Mouse (Mus musculus): ENCODE measurements around the gene Hba-x.
A peak's percentile ranks its signal among the peaks of the same experiment; 100 is the strongest.
"Not testable (repeated sequence)": the region's sequence is repeated elsewhere in the genome, so short reads cannot be mapped to it uniquely, and the experiment has no call there.

Hba-x gene

DNA sequence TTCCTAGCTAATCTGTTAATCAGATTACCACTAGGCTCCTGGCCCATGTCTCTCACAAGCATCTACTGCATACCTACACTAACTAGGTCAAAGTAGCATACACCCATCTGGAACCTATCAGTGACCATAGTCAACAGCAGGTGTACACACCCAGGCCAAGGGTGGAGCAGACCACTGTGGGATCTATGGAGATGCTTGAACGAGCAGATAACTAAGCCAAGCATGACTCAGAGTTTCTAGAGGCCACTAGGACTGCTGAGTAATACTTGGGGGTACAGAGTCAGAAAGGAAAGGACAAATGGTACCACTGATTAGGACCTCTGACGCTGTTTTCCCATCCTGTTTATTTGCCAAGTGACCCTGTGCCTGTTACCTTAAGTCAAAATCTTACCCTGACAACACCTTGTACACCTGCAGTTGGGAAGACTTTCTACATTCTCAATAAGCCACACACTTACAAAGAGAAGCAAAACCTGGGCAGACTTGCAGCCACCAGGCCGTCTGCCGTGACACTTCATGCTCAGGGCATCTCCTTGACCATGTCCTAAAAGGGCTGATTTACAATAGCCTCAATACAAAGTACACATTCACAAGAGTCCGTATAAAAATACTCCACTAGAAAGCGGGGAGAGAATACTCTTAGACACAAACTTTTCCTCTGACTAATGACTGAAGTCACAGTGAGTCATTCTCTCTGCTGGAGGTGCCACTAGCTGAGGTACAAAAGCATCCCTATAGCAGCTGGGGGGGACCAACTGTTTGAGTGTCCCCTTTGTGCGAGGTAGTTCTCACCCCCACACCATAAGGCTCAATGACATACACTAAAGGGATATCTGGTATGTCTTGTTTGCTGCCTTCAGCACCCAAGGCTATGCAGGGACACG is 25.1 kb upstream of the Hba-x start:
- DNase-seq (ENCODE audit: low spot score), result no peak

DNA sequence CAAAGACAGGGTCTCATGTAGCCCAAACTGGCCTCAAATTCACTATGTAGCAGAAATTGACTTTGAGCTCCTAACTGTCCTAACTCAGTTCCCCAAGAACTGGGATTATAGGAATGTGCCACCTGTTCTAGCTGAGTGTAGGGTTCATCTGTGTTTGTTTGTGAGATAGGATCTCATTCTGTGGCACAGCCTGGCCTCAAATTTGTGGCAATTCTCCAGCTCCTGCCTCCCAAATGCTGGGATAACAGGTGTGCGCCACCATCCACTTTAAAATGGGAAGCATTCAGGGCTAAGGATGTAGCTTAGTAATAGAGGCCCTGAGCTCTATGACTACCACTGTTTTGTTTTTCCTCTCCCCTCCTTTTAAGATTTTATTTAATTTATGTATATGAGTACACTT is 23.1 kb upstream of the Hba-x start:
- DNase-seq (ENCODE audit: low spot score), result no peak

DNA sequence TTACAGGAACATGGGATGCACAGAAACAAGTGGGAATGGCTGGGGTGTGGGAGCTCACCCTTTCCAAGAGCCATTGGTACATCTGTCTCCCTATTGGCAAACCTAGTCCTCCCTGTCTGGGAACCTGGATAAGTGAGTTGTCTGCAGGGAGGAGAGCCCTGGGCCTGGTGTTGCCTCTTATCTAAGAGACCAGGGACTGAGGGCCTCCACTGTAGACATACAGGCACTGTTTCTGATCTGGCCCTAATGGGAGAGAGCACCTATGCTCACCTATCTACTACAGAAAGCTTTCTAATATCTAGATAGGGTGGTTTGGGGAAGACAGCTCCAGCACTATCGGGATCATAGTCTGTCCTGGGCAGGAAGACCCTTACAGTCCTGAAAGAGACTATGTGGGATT is 20.1 kb upstream of the Hba-x start:
- DNase-seq (ENCODE audit: low spot score), result no peak

DNA sequence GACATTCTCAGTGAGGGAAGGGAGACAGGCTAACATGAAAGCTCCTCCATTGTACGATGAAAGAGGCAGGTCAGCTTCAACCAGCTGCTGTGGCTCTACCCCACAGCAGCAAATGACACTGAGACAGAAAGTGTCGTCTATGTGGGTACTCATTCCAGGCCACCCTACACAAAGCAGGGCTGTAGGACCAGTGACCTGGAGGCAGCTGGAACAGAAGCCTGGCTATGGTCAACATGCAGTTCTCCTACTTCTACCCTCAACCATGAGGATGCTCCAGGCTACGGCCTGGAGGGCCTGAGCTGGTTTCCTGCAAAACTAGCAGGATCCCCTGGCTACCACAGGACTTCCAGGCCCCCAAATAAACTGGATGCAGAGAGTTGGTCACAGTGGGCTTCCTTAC is 19.6 kb upstream of the Hba-x start:
- DNase-seq (ENCODE audit: low spot score), result no peak

DNA sequence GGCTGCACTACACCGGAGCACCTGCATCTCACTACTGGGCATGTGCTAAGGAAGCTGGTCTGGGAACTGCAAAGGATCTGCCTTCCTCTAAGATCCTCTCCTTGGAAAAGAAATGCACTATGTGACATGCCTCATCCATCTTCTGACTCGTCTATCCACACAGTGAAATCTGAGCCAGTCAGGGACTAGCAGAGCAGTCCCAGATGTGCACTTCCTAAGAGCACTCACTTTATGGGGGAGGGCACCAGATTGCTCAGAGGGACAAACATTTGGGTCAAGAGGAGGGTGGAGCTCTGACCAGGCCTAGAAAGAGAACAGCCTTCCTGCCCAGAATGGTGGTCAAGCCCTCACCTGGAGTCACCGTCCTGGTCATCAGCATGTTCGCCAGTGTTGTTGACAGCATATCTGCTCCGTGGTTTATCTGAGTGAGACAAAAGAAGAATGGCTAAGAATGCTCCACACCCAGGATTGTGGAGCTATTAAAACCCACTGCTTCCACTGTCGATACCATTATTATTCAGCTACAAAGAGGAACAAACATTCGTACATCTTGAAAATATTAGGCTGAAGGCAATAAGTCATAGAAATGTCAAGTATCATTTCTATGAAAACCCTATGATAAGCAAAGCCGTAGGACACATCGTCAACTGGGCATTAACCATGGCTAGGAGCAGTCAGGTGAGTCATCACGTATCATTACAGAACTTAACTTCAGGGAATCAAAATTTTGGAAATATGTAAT is 13.4 kb upstream of the Hba-x start:
- no peak for DNase-seq (ENCODE audit: low spot score)

DNA sequence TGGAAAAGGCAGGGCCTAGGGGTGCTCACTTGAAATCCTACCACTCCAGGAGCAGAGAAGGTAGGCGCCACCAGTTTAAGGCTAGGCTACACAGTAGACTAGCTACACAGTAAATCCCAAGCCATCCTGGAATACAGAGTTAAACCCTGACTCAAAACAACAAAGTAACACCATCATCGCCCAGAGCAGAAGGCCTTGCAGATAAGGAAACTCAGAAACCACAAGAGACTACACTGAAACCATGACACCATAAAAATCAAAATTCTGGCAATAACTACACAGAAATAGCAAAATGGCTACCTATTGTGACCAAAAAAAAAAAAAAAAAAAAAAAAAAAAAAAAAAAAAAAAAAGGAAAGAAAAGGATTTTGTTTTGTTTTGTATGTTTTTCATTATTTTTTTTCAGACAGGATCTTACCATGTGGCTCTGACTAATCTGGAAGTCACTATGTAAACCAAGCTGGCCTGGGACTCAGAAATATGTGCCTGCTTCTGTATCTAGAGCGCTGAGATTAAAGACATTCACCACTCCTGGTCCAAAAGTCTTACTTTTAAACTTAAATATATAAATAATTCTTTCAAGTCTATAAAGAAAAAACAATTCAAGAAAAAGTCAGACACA is 11.0 kb upstream of the Hba-x start:
- no peak for DNase-seq (ENCODE audit: low spot score)

DNA sequence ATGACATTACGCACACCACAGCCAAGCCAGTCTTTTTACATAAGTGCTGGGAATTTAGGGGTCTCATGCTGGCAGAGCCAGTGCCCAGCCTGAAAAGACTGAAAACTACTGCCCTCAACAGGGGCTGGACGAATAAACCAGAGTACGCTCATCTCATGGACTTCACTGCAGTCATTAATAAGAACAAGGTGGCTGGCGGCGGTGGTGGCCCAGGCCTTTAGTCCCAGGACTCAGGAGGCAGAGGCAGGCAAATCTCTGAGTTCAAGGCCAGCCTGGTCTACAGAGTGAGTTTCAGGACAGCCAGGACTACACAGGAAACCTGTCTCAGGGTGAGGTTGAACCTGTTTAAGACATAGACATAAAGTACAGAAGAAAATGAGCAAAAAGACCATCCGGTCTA is 10.0 kb upstream of the Hba-x start:
- no peak for DNase-seq (ENCODE audit: low spot score)

DNA sequence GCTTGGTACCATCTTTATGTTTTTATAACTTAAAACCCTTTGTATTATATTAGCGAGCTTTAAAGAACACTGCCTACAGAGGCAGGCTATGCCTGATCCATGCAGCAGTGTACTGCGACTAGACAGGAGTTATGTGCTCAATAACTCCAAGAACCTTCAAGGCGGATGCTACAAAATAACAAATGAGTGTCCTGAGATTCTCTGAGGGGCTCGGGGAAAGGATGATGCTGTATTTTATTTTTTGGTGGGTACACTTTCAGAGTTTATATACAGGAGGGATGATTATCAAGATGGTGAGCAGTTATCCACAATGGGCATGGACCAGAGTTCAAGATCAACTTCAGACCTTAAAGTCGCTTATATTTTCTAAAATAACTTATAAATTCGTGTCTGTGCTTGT is 9.4 kb upstream of the Hba-x start:
- DNase-seq (ENCODE audit: low spot score), result no peak

DNA sequence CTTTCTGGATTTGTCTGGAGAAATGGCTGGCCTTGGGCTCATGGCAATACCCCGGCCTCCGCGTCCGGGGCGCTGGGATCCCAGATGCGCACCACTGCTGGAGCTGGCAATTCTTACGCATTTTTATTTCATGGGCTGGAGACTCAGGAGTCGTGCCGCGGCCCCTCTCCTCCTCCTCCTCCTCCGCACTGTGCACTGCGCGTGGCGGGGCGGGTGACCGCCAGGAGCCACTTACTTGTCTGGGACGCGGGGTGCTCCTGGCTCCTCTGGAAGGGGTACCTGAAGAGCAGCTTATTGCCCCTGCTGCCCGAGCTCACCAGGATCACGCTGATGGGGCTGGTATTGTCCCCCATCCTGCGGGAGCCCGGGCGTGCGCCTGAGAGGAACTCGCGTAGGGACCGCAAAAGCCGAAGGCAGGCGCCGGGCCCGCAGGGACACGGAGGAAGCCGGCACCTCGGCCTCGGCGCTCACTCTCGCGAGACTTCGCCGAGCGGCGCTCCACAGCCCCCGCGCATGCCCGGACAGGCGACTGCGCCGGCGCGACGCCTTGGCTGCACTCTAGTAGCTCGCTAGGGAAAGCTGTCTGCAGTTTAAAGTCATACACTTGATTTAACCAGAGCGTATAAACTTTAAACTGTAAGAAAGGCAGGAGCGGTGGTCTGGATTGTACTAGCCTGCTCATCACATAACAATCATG is 8.9 kb upstream of the Hba-x start, which contains the start of gene Nprl3:
Gene Nprl3, minus strand, starts transcription at position 520 of the 697 bp plus-strand sequence.
- DNase-seq (ENCODE audit: low spot score), result peak; percentile 95

DNA sequence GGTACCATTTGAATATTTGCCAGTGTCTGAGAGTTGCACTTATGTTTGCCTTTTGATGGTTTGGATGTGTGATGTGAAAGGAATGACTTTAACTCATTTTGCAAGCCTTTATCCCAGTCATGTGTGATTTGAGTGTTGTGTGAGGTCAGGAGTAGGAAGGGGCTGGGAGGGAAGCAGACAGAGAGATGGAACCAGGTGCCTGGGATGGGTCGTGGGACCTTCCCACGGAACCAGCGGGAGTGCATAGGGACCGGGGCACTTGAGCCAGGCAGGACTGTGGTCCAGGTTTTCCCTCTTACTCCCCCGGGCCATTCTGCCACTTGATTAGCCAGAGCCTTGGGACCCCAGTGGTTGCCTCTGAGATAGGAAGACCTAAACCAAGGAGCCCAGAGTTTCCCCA is 8.2 kb upstream of the Hba-x start:
- no peak for DNase-seq (ENCODE audit: low spot score)

DNA sequence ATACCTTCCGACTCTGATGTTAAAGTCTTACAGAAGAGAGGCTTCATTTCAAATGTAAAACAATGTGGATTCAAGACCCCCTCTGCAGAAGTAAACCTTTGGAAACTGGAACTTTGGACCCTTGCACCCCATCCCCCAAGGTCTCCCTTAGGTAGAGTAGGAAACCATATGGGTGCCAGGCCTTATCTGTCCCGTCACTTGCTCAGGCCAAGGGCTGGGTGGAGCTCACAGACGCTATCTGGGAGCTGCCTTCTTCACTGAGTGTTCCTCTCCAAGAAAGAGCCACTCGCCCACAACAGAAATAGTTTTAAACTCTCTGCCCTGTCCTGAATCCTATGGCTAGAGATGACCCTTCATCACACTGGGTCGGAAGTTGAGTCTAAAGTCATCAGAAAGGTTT is 7.2 kb upstream of the Hba-x start:
- DNase-seq (ENCODE audit: low spot score), result no peak

DNA sequence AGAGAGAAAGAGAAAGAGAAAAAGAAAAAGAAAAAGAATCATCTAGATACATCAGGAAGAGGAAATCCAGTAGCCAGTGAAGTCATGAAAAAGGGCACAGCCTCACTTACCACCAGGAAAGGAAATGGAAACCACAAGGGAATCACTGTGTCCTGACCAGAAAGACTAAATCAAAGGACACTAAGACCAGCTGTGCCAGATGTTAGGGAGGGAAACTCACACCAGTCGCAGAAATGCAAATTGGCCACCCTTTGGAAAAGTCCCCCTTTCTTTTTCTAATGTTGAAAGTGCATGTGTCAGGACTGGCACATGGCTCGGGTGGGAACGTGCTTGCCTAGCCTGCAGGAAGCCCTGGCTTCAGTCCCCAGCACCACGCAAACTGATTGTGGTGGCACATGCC is 5.0 kb upstream of the Hba-x start:
- DNase-seq (ENCODE audit: low spot score), result no peak

DNA sequence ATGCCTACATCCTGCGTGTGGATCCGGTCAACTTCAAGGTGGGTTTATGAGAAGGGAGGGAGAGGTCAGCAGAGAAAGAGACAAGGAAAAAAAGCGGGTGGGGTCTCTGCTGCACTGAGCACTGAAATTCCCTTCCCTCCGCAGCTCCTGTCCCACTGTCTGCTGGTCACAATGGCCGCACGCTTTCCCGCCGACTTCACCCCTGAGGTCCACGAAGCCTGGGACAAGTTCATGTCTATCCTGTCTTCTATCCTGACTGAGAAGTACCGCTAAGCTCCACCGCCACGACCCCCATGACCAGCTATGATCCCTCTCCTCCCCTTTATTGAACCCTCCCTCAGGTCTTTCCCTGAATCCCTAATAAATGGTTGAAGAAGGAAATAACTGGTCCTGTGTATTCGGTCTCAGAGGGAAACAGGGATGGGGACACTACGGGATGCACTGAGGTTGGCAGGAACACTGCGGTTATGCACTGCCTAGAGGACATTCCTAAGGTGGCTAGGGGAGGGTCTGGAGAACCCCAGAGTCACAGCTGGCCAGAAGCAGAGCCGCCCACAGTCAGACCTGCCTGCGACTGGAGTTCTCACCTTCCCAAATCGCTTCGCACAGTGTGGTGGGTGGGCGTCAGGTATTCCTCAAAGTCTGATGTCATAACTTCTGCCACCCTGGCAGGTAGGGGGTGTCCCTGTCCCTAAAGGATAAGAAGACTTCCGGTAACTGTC is 1.7 kb downstream of the Hba-x start:
- no peak for DNase-seq (ENCODE audit: low spot score)

DNA sequence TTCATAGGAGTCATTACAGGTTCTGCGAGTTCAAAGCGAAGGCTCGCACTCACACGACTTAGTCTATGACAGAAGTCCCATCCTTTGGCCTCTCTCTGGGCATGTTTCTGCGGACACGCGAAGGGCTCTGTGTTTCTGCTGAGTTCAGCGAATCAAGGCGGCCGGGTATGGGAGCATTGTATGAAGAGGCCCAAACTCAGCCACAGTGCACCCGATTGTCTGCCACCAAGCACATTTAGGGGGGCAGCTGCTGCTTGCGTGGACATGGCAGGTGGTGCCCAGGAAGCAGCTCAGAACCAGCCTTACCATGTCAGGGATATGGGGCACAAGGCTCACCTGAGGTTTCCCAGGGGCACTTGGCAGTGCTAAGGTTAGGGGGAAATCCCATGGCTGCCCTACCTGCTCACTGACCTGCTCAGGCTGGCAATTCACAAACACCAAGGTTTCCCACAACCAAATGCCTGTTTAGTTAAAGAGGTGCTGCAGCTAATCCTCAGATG is 2.3 kb downstream of the Hba-x start:
- no peak for DNase-seq (ENCODE audit: low spot score)

DNA sequence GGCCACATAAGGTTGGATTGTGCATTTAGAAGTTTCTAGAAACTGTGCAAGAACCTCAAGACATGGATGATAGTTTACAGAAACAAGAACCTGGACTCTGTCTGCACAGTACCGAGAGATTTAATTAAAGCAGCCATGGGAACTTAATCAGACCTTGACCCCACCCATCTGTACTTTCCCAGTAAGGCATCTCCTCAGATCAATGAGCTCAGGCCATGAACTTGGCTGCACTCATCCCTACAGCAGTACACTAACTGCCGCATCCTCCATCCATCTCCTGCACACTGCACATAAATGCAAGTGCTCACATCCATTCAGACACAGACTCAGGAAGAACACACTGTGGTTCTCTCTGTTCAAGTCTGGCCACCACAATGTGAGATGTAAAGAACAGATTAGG is 4.4 kb downstream of the Hba-x start:
- no peak for DNase-seq (ENCODE audit: low spot score)

DNA sequence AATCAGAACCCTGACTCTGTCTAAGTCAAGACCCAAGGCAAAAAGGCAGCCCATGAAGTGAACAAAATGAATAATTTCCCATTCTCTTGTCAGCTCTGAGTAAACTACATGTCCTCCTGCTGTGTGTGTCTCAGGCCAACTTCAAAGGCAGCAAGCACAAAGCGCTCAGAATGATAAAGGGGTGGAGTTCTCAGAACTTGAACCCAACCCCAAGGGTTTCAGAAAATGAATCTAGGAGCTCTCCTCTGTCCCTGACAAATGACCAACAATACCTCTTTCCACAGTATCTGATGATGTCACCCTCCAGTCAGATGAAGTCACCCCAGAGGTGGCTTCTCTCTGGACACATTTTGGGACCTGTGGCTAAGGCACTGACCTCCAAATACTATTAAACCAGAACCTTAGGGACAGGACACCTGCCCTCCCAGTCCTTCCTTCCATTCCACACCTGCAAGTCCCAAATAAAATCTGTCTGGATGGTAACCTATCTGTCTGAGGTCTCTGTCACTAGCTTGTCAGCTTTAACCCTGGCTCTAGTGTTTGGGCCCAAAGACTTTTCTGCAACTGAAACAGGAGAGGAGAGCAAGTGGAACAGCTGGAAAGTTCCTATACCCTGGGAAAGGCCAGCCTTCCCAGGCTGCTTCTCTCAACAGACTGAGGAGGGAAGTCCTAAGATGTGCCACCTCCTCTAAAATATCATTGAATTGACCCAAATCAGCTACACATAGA is 5.4 kb downstream of the Hba-x start:
- DNase-seq (ENCODE audit: low spot score), result no peak

DNA sequence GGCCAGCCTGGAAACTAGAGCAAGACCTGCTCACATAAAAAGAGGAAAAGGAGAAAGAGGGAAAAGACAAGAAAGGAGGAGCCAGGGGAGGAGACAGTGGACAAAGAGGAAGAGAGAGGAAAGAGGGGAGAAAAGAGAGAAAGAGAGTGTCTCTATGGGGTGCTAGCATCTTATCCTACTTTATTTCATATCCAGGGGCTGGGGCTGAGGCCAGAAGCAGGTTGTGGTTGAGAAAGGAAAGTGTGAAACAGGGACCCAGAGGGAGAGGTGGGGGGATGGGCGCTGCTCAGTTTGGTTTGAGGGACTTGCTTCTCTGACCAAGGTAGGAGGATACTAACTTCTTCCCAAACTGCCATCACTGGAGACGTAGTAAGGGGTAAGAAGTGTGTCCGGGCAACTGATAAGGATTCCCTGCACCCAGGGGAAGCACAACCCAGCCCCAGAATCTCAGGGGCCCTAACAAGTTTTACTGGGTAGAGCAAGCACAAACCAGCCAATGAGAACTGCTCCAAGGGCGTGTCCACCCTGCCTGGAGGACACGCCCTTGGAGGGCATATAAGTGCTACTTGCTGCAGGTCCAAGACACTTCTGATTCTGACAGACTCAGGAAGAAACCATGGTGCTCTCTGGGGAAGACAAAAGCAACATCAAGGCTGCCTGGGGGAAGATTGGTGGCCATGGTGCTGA is 7.0 kb downstream of the Hba-x start, which contains the start of gene Hba-a1:
Gene Hba-a1, plus strand, starts transcription at position 421 of the 687 bp plus-strand sequence.
- DNase-seq (ENCODE audit: low spot score), result not testable (repeated sequence)

DNA sequence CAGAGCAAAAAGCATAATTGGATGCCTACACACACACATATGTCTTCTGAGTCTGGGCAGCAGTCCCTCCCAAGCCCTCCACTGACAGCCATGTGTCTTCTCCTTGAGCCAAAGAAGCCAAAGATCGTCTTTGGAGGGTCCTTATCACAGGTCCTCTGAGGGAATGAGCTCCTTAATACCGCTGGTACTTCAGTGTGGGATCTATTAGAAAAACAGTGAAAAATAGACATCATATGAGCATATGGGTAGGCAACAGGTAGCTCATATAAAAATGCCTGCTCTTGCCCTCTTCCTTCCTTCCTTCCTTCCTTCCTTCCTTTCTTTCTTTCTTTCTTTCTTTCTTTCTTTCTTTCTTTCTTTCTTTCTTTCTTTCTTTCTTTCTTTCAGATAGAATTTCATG is 8.4 kb downstream of the Hba-x start:
- DNase-seq (ENCODE audit: low spot score), result not testable (repeated sequence)

DNA sequence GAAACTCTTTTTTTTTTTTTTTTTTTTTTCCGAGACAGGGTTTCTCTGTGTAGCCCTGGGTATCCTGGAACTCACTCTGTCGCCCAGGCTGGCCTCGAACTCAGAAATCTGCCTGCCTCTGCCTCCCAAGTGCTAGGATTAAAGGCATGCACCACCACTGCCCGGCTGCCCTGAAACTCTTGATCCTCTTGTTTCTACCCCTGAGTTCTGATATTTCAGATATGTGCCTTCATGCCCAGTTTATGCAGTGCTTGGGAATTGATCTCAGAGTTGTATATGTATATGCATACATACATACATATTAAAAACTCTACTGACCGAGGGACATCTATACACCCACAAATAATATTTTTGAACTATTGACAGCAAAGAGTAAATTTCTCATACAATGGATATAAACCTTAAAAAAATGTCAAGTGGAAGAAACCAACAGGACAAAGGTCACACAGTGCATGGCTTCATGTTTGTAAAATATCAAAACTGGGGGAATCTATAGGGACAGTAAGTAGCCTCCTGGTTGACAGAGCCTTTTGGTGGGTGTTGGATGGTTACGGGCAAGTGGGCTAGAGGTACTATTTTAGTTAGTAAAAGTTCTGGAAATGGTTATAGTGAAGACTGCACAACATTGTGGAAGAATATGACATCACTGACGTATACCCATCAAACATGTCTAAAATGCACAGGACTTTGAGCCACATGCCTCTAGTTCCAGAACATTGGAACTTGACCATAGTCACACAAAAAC is 9.0 kb downstream of the Hba-x start:
- no peak for DNase-seq (ENCODE audit: low spot score)
